Mouse (Mus musculus): ENCODE data around the gene Arhgap5.

DNA sequence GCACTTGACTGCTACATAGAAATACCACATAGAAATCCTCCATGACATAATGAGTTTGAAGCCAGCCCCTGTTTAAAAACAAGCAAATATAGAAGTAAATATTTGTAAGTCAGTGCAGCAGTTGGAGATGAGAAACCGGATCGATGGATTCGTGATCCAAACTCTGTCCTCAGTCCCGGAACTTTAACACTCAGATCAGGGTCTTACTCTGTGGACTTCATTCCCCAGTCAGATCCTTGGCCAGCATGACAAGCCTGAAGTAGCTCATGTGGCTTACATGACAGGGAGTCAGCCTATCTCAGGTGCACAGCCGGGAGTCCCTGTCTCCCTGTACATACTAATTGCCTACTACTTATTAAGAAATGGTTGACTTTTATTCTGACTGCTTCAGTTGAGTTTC, 61.9 kb downstream of the Arhgap5 start:
- TF ChIP-seq EP300 (optimal IDR thresholded peaks at IDR 0.05) (no peak), CTCF (IDR thresholded peaks at IDR 0.05; ENCODE audit: low read depth) (no peak)

Data from stomach, postnatal 0 days (tissue).